Mouse (Mus musculus): Measurements from ENCODE around the gene Oas1h. TPM values are rescaled to one million over a fixed set of nuclear protein-coding genes. Genes with fewer than 3 reads are reported as not detected.
"Not testable (repeated sequence)": the region's sequence is repeated elsewhere in the genome, so short reads cannot be mapped to it uniquely, and the experiment has no call there.

Oas1h gene
- polyA plus RNA-seq, 1 experiment from 2014 or later: not detected

DNA sequence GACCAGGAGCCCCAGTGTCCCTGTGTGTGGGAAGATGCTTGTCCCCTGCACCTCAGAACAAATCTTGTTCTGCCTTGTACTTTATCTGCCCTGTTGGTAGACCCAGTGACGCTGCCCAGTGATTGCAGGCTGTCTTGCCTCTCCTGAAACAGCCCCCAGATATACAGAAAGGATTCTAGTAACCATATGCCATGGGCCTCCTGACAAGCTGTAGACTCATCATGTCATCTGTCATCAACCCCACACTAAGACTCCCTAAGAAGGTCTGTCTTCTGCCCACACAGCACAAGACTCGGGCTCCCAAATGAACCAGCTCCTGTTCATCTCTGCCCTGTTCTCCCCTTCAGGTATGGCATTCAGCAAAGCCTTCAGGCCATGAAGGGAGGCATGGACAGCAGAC is 2.0 kb upstream of the Oas1h start:
- 0 out of 2 replicates have a peak, but pooled peaks cover under 1% of the 10 kb centered on the region for H3K9me3 ChIP-seq (ENCODE audit: control insufficient read depth, low read length)
- H3K4me2 ChIP-seq (replicated peaks; ENCODE audit: low read depth): no peak overlapping the region
- DNase-seq (ENCODE audit: low spot score): no peak
- ATAC-seq (ENCODE audit: low FRiP score, low TSS enrichment): no peak
- no peaks in the 10 kb centered on the region for H3K27me3 ChIP-seq (ENCODE audit: control insufficient read depth, insufficient read depth, low read length)
- H3K36me3 ChIP-seq (ENCODE audit: control insufficient read depth, insufficient read depth, low read length): no peaks in the 10 kb centered on the region
- H3K4me1 ChIP-seq (replicated peaks; ENCODE audit: control insufficient read depth, insufficient read depth): no peaks in the 10 kb centered on the region
- H3K27ac ChIP-seq (replicated peaks): no peak overlapping the region
- no peak for TF ChIP-seq CTCF (IDR thresholded peaks at IDR 0.05; ENCODE audit: low read depth)
- no peak for TF ChIP-seq EP300 (optimal IDR thresholded peaks at IDR 0.05)
- H3K9ac ChIP-seq (ENCODE audit: low read length): no peak overlapping the region
- no peak overlapping the region for H3K4me3 ChIP-seq (ENCODE audit: low read depth, low read length)
- 66% methylated on average over 2 of the region's 2 CpGs for WGBS

DNA sequence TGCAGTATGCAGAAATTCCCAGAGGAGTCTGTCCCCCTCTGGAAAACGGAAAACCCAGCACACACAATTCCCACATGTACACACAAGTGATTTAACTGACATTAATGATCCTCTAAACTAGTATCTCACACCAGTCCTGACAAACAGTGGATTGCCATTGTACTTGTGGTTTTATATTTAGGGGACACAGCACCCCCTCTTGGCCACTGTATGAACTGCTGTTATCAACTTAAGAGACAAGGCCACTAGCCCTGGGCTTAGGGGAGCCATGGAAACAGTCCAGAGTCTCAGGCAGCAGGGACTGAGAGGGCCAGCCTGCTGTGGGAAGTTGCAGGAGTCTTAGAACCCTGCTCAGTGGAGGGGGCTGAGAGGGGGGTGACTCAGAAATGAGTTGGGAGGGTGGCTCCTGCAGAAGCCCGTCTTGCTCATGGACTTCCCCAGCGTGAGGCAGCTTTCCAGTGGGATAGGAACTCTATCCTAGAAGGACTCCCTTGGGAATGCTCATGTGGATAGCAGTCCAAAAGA is 4.2 kb downstream of the Oas1h start:
- H3K9ac ChIP-seq (ENCODE audit: low read length): no peak overlapping the region
- no peak overlapping the region for H3K27ac ChIP-seq (replicated peaks)
- H3K9me3 ChIP-seq (ENCODE audit: control insufficient read depth, low read length): no peaks in the 10 kb centered on the region
- 66% methylated on average over 3 of the region's 3 CpGs for WGBS
- H3K4me2 ChIP-seq (replicated peaks; ENCODE audit: low read depth): no peak overlapping the region
- no peaks in the 10 kb centered on the region for H3K4me1 ChIP-seq (replicated peaks; ENCODE audit: control insufficient read depth, insufficient read depth)
- DNase-seq (ENCODE audit: low spot score): peak; percentile 27
- ATAC-seq (ENCODE audit: low FRiP score, low TSS enrichment): no peak
- TF ChIP-seq CTCF (IDR thresholded peaks at IDR 0.05; ENCODE audit: low read depth) (peak; percentile 66), EP300 (optimal IDR thresholded peaks at IDR 0.05) (no peak)
- no peaks in the 10 kb centered on the region for H3K36me3 ChIP-seq (ENCODE audit: control insufficient read depth, insufficient read depth, low read length)
- no peak overlapping the region for H3K4me3 ChIP-seq (ENCODE audit: low read depth, low read length)
- H3K27me3 ChIP-seq (ENCODE audit: control insufficient read depth, insufficient read depth, low read length): no peaks in the 10 kb centered on the region

DNA sequence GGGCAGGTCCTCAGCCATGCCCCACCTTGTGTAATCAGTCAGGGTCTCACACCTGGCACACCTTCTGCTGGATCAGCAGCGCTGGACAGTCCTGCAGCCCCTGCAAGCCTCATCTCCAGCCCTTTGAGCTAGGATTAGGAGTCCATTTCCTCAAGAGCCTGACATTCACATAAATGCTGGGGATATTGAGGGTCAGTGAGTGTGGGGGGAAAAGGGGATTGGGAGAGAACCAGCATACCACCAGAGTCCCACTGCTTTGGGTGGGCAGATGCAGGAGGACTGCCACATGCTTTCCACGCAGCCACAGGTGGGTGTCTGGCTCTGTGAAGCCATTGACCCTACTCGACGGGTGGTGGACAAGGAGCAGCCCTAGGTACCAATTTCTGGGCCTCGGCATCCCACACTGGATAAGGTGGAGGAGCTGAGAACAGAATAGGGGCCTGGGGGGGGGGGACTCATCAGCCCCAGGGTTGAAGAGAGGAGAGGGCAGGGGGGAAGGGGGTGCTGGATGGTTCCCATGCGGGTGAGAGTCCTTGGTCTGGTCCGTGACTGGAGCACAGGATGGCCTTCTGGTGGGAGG is 8.3 kb downstream of the Oas1h start:
- no peak for ATAC-seq (ENCODE audit: low FRiP score, low TSS enrichment)
- H3K9ac ChIP-seq (ENCODE audit: low read length): no peak overlapping the region
- TF ChIP-seq EP300 (optimal IDR thresholded peaks at IDR 0.05): no peak
- no peak for TF ChIP-seq CTCF (IDR thresholded peaks at IDR 0.05; ENCODE audit: low read depth)

DNA sequence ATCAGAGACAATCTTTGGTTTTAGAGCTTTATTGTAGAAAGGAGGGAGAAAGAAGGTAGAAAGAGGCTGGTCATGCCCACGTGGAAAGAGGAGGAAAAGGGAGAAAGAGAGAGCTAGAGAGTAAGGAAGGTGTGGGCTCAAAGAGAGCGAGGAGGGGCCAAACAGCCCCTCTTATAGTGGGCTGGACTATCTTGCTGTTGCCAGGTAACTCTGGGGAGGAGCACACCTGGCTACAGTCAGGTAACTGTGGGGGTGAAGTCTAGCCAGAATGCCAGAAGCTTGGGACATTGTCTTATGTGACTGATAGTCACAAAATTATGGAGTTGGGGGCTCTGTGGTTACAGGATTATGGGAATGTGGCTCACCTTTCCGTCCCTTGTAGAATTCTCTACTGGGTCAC is 8.9 kb downstream of the Oas1h start:
- Histone ChIP-seq H3K4me3 (ENCODE audit: low read depth, low read length) (no peak overlapping the region), H3K27me3 (ENCODE audit: control insufficient read depth, insufficient read depth, low read length) (no peaks in the 10 kb centered on the region), H3K9ac (ENCODE audit: low read length) (no peak overlapping the region), H3K9me3 (ENCODE audit: control insufficient read depth, low read length) (no peaks in the 10 kb centered on the region), H3K4me1 (replicated peaks; ENCODE audit: control insufficient read depth, insufficient read depth) (no peaks in the 10 kb centered on the region), H3K27ac (replicated peaks) (no peak overlapping the region), H3K4me2 (replicated peaks; ENCODE audit: low read depth) (no peak overlapping the region), H3K36me3 (ENCODE audit: control insufficient read depth, insufficient read depth, low read length) (no peaks in the 10 kb centered on the region)
- TF ChIP-seq EP300 (optimal IDR thresholded peaks at IDR 0.05) (no peak), CTCF (IDR thresholded peaks at IDR 0.05; ENCODE audit: low read depth) (no peak)
- no peak for DNase-seq (ENCODE audit: low spot score)
- 55% methylated on average over 3 of the region's 3 CpGs for WGBS
- ATAC-seq (ENCODE audit: low FRiP score, low TSS enrichment): no peak

More for the DNA sequence above, 8.3 kb downstream of the Oas1h start:
- Histone ChIP-seq H3K4me2 (replicated peaks; ENCODE audit: low read depth) (no peak overlapping the region), H3K27ac (replicated peaks) (no peak overlapping the region), H3K27me3 (ENCODE audit: control insufficient read depth, insufficient read depth, low read length) (no peaks in the 10 kb centered on the region), H3K4me3 (ENCODE audit: low read depth, low read length) (no peak overlapping the region), H3K36me3 (ENCODE audit: control insufficient read depth, insufficient read depth, low read length) (no peaks in the 10 kb centered on the region), H3K4me1 (replicated peaks; ENCODE audit: control insufficient read depth, insufficient read depth) (no peaks in the 10 kb centered on the region), H3K9me3 (ENCODE audit: control insufficient read depth, low read length) (no peaks in the 10 kb centered on the region)
- DNase-seq (ENCODE audit: low spot score): no peak
- WGBS: 81% methylated on average over 7 of the region's 7 CpGs

DNA sequence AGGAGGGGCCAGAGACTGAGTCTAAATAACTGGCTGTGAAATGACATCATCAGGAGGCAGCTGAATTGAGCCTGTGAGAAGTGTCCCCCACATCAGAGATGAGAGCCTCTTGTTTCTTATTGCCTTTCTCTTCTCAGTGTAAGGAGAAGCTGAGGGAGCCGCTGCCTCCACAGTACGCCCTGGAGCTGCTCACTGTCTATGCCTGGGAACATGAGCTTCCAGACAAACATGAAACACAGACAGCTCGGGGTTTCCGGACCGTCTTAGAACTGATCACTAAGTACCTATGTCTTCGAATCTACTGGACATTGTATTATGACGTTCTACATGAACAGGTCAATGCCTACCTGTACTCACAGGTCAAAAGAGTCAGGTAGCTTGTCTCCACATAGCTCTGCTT is 9.6 kb downstream of the Oas1h start:
- 81% methylated on average over 7 of the region's 7 CpGs for WGBS
- Histone ChIP-seq H3K27ac (replicated peaks) (no peak overlapping the region), H3K9ac (ENCODE audit: low read length) (no peak overlapping the region), H3K4me2 (replicated peaks; ENCODE audit: low read depth) (no peak overlapping the region), H3K4me3 (ENCODE audit: low read depth, low read length) (no peak overlapping the region), H3K27me3 (ENCODE audit: control insufficient read depth, insufficient read depth, low read length) (no peaks in the 10 kb centered on the region), H3K36me3 (ENCODE audit: control insufficient read depth, insufficient read depth, low read length) (no peaks in the 10 kb centered on the region), H3K4me1 (replicated peaks; ENCODE audit: control insufficient read depth, insufficient read depth) (no peaks in the 10 kb centered on the region), H3K9me3 (ENCODE audit: control insufficient read depth, low read length) (no peaks in the 10 kb centered on the region)
- DNase-seq (ENCODE audit: low spot score) (no peak), ATAC-seq (ENCODE audit: low FRiP score, low TSS enrichment) (no peak)
- TF ChIP-seq CTCF (IDR thresholded peaks at IDR 0.05; ENCODE audit: low read depth): no peak

DNA sequence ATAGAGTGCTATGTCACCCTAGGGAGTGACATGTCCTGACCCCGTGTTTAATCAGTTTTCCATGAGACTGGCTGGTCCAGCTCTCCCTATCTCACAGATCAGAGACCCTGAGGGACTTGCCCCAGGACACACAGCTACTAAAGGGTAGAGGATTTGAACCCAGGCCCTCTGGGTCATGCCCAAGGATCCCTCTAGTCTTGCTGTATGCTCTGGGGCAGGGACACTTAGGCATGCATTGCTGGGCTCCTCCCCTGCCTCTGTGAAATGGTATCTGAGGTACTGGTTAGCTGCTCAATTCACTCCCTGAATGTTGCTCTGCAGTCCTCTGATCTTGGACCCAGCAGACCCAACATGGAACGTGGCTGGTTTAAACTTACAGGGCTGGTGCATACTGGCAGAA is 10.2 kb downstream of the Oas1h start:
- DNase-seq (ENCODE audit: low spot score) (no peak), ATAC-seq (ENCODE audit: low FRiP score, low TSS enrichment) (no peak)
- H3K4me2 ChIP-seq (replicated peaks; ENCODE audit: low read depth): no peak overlapping the region
- TF ChIP-seq EP300 (optimal IDR thresholded peaks at IDR 0.05) (no peak), CTCF (IDR thresholded peaks at IDR 0.05; ENCODE audit: low read depth) (no peak)
- no peaks in the 10 kb centered on the region for H3K9me3 ChIP-seq (ENCODE audit: control insufficient read depth, low read length)
- no peak overlapping the region for H3K27ac ChIP-seq (replicated peaks)
- WGBS: 50% methylated on average over 2 of the region's 2 CpGs
- H3K36me3 ChIP-seq (ENCODE audit: control insufficient read depth, insufficient read depth, low read length): no peaks in the 10 kb centered on the region
- no peak overlapping the region for H3K4me3 ChIP-seq (ENCODE audit: low read depth, low read length)
- H3K9ac ChIP-seq (ENCODE audit: low read length): no peak overlapping the region
- no peaks in the 10 kb centered on the region for H3K4me1 ChIP-seq (replicated peaks; ENCODE audit: control insufficient read depth, insufficient read depth)
- no peaks in the 10 kb centered on the region for H3K27me3 ChIP-seq (ENCODE audit: control insufficient read depth, insufficient read depth, low read length)

DNA sequence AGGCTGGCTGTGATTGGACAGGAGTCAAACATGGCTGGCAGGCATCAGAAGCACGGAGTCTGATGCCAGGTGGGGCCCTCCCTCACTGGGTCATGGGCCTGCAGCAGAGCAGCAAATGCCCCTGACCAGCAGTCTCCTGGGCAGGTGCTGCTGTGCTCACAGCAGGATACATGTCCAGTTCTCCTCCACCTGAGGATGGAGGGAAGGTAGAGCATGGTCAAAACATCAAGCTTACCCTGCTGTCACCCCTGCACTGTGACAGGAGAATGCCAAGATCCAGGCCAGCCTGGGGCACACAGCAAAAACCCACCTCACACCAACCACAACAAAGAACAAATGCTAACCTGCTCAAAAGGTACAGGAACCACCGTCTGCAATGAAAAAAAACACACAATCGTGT is 15.6 kb downstream of the Oas1h start:
- ATAC-seq (ENCODE audit: low FRiP score, low TSS enrichment); H3K27me3 ChIP-seq (ENCODE audit: control insufficient read depth, insufficient read depth, low read length); H3K4me3 ChIP-seq (ENCODE audit: low read depth, low read length); H3K4me2 ChIP-seq (replicated peaks; ENCODE audit: low read depth); H3K36me3 ChIP-seq (ENCODE audit: control insufficient read depth, insufficient read depth, low read length); H3K4me1 ChIP-seq (replicated peaks; ENCODE audit: control insufficient read depth, insufficient read depth); H3K9me3 ChIP-seq (ENCODE audit: control insufficient read depth, low read length); H3K27ac ChIP-seq (replicated peaks); H3K9ac ChIP-seq (ENCODE audit: low read length); DNase-seq (ENCODE audit: low spot score): not testable (repeated sequence)
- WGBS: 52% methylated on average over 2 of the region's 3 CpGs

DNA sequence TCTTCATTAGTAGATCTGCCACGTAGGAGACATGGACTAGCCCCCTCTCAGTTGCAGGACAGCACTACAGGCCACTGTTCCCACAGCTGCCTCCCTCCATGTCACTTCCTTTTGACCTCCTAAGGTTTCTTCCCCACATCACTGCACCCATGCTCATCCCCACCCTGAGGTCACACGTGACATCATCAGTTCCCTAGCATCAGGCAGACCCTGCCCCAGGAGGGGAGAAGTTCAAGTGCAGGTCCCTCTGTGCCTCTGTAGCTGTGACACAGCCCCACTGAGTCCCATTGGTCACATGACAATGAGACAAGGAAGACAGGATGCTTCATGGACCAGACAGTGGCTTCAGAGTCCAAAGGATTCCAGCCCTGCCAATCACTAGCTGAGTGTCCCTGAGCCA is 16.2 kb downstream of the Oas1h start:
- not testable (repeated sequence) for H3K27me3 ChIP-seq (ENCODE audit: control insufficient read depth, insufficient read depth, low read length); H3K4me2 ChIP-seq (replicated peaks; ENCODE audit: low read depth); H3K4me1 ChIP-seq (replicated peaks; ENCODE audit: control insufficient read depth, insufficient read depth); H3K27ac ChIP-seq (replicated peaks); H3K36me3 ChIP-seq (ENCODE audit: control insufficient read depth, insufficient read depth, low read length); DNase-seq (ENCODE audit: low spot score); H3K9me3 ChIP-seq (ENCODE audit: control insufficient read depth, low read length); ATAC-seq (ENCODE audit: low FRiP score, low TSS enrichment); H3K9ac ChIP-seq (ENCODE audit: low read length); H3K4me3 ChIP-seq (ENCODE audit: low read depth, low read length)
- WGBS: 80% methylated on average over 2 of the region's 2 CpGs

DNA sequence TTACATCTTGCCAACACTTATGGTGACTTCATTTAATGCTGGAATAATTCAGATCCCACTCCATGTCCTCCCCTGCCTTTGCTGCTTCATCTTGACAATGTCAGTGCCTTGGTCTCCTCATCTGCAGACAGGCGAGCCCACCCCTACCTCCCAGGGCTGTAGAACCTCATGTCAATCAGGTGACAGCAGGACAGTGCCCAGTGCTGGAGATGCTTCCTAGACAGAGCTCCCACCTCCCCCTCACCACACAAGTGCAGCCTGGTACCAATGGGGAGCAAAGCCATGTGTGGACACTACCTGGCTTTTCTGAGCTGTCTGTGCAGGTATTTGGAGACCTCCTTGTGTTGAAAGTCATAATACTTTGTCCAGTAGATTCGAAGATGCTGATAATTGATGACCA is 17.6 kb downstream of the Oas1h start:
- H3K4me2 ChIP-seq (replicated peaks; ENCODE audit: low read depth); H3K27me3 ChIP-seq (ENCODE audit: control insufficient read depth, insufficient read depth, low read length); DNase-seq (ENCODE audit: low spot score); H3K4me3 ChIP-seq (ENCODE audit: low read depth, low read length); H3K9ac ChIP-seq (ENCODE audit: low read length); ATAC-seq (ENCODE audit: low FRiP score, low TSS enrichment); H3K4me1 ChIP-seq (replicated peaks; ENCODE audit: control insufficient read depth, insufficient read depth); H3K36me3 ChIP-seq (ENCODE audit: control insufficient read depth, insufficient read depth, low read length); H3K9me3 ChIP-seq (ENCODE audit: control insufficient read depth, low read length); H3K27ac ChIP-seq (replicated peaks): not testable (repeated sequence)
- 74% methylated on average over 2 of the region's 2 CpGs for WGBS
